Mouse (Mus musculus): Measurements from ENCODE around the gene Nasp. TPM values are rescaled to one million over a fixed set of nuclear protein-coding genes. Genes with fewer than 3 reads are reported as not detected.

The Nasp gene
- total RNA-seq, 4 experiments from 2014 or later = 13.3 to 18.4 (median 16.0) TPM

GRCm38 (mm10) chr4:116638821-116639220, 11.1 kb upstream of the Nasp start:
- no peak for DNase-seq (ENCODE audit: low spot score)

GRCm38 (mm10) chr4:116635197-116635596, 7.5 kb upstream of the Nasp start:
- DNase-seq (ENCODE audit: low spot score) = no peak

GRCm38 (mm10) chr4:116627359-116627716, 403 bp downstream of the Nasp start:
- peak; percentile 96 for DNase-seq (ENCODE audit: low spot score)

GRCm38 (mm10) chr4:116626658-116627358, 933 bp downstream of the Nasp start:
- DNase-seq (ENCODE audit: low spot score) = peak; percentile 76

- DNase-seq (ENCODE audit: low spot score) = no peak
Observed at GRCm38 (mm10) chr4:116624831-116625230, 2.9 kb downstream of the Nasp start.

GRCm38 (mm10) chr4:116615237-116615636, 12.5 kb downstream of the Nasp start:
- no peak for DNase-seq (ENCODE audit: low spot score)

- no peak for DNase-seq (ENCODE audit: low spot score)
Observed at GRCm38 (mm10) chr4:116612621-116613020, 15.1 kb downstream of the Nasp start.

- DNase-seq (ENCODE audit: low spot score) = peak; percentile 87
Observed at GRCm38 (mm10) chr4:116596978-116597881, 30.5 kb downstream of the Nasp start.

- no peak for DNase-seq (ENCODE audit: low spot score)
Observed at GRCm38 (mm10) chr4:116596379-116596778, 31.4 kb downstream of the Nasp start, which contains the start of gene Ccdc17. Ccdc17 (plus strand) TSS chr4:116596654.

- no peak for DNase-seq (ENCODE audit: low spot score)
Observed at GRCm38 (mm10) chr4:116595793-116596192, 31.9 kb downstream of the Nasp start.

GRCm38 (mm10) chr4:116558151-116558882, 69.4 kb downstream of the Nasp start:
- no peak for DNase-seq (ENCODE audit: low spot score)

GRCm38 (mm10) chr4:116557306-116558121, 70.2 kb downstream of the Nasp start, which contains the start of gene Gpbp1l1:
Gpbp1l1 (plus strand) TSS chr4:116557658.
- DNase-seq (ENCODE audit: low spot score) = peak; percentile 95

GRCm38 (mm10) chr4:116556561-116557305, 71.0 kb downstream of the Nasp start:
- peak; percentile 95 for DNase-seq (ENCODE audit: low spot score)

- peak; percentile 79 for DNase-seq (ENCODE audit: low spot score)
Observed at GRCm38 (mm10) chr4:116555413-116556300, 72.1 kb downstream of the Nasp start, which contains the start of gene Tmem69. Tmem69 (minus strand) TSS chr4:116555936.

- DNase-seq (ENCODE audit: low spot score) = no peak
Observed at GRCm38 (mm10) chr4:116553035-116553434, 74.7 kb downstream of the Nasp start.

All from heart, adult 8-10 months (tissue).